Mouse (Mus musculus) kidney, postnatal 0 days (tissue): ENCODE data around the gene Uck2. TPM values are rescaled to one million over a fixed set of nuclear protein-coding genes. Genes with fewer than 3 reads are reported as not detected.

Experiments
- ATAC-seq: fragments of 200-750 bp; cut with Nextera tagmentation; replicated peaks from 2 replicates; pipeline ENCODE4 v1.8.0; 2017; ENCODE audit warnings: low read depth, moderate number of reproducible peaks, moderate TSS enrichment, moderate library complexity; ENCODE audit not compliant: low FRiP score
- DNase-seq: peaks from one replicate; pipeline ENCODE4 v3.0.0-alpha.2; 2016; ENCODE audit warnings: low spot score
- H3K27ac ChIP-seq: fragments of 300-500 bp; sonication (generic); 2 replicates; pipeline ENCODE4 v1.5.1; 2014; ENCODE audit warnings: mild to moderate bottlenecking
- H3K27me3 ChIP-seq: fragments of 300-500 bp; sonication (generic); 2 replicates; pipeline ENCODE4 v1.6.1; 2014; ENCODE audit warnings: low read length, mixed read lengths; ENCODE audit not compliant: insufficient read depth
- H3K36me3 ChIP-seq: fragments of 300-500 bp; sonication (generic); 2 replicates; pipeline ENCODE4 v1.6.1; 2014; ENCODE audit warnings: low read length, mixed read lengths; ENCODE audit not compliant: insufficient read depth
- H3K4me1 ChIP-seq: fragments of 300-500 bp; sonication (generic); replicated peaks from 2 replicates; pipeline ENCODE4 v1.6.1; 2014; ENCODE audit warnings: antibody characterized with exemption, low read length, mixed read lengths; ENCODE audit not compliant: insufficient read depth
- H3K4me2 ChIP-seq: fragments of 300-500 bp; sonication (generic); 2 replicates; pipeline ENCODE4 v1.6.1; 2014; ENCODE audit warnings: mild to moderate bottlenecking, low read length, moderate library complexity, mixed read lengths
- H3K4me3 ChIP-seq: fragments of 300-500 bp; sonication (generic); replicated peaks from 2 replicates; pipeline ENCODE4 v1.5.1; 2014; ENCODE audit warnings: low read depth, low read length
- H3K9ac ChIP-seq: fragments of 300-500 bp; sonication (generic); 2 replicates; pipeline ENCODE4 v1.6.1; 2014; ENCODE audit warnings: low read depth, low read length
- H3K9me3 ChIP-seq: fragments of 300-500 bp; sonication (generic); replicated peaks from 2 replicates; pipeline ENCODE4 v1.6.1; 2016; ENCODE audit warnings: low read length, inconsistent platforms, mixed read lengths
- CTCF ChIP-seq: IDR thresholded peaks from 2 replicates; pipeline ENCODE4 v1.5.1; 2016; ENCODE audit warnings: antibody characterized with exemption, low read depth, mild to moderate bottlenecking, moderate library complexity
- WGBS: fragments of 180-500 bp; shearing (Covaris S2); extraction: QIAGEN DNeasy Blood & Tissue Kit; methylation state at CpG from one replicate; pipeline ENCODE4 v1.1.7; 2014; 5-methylcytosine and 5-hydroxymethylcytosine counted together
- polyA plus RNA-seq: library from polyadenylated mRNA; unstranded; fragments of >200 nt; fragmentation: Nextera tagmentation; extraction: Ambion mirVana; gene quantifications from 2 replicates; pipeline ENCODE4 v1.2.1, GENCODE M21; 2015

Gene Uck2
- polyA plus RNA-seq, 1 experiment from 2014 or later: 51.0 TPM

DNA sequence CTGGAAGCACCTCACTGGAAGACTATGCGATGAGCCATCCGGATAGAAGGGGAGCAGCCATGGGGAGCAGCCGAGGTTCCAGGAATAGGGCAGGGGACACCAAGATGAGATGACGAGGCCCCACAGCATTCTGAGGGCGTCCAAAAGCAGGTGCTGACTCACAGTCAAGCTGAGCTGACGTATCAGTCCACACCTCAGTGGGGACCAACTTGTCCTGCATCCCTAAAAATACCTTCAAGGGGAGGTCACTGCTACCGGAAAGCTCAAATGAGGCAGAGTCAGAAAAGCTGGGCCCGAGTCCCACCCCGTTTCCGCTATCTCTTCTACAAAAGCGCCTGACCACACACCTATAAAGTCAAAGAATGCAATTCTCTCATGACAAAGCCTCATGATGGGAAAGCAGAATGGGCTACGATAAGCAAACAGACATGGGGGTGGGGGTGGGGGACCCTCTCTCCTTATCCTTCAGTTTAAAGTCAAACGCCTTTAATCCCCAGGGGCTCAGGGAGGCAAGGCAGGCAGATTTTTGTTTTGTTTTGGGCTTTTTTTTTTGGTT lies 5.9 kb downstream of the Uck2 start:
- no peak overlapping the region for H3K4me3 ChIP-seq
- 81% methylated on average over 13 of the region's 13 CpGs for WGBS
- H3K36me3 ChIP-seq: no peaks in the 10 kb centered on the region
- no peaks in the 10 kb centered on the region for H3K9me3 ChIP-seq
- no peaks in the 10 kb centered on the region for H3K27me3 ChIP-seq
- ATAC-seq: no peak
- no peak overlapping the region for H3K4me2 ChIP-seq
- DNase-seq: no peak
- H3K9ac ChIP-seq: no peak overlapping the region
- no peaks in the 10 kb centered on the region for H3K4me1 ChIP-seq
- no peak for TF ChIP-seq CTCF
- no peak overlapping the region for H3K27ac ChIP-seq

DNA sequence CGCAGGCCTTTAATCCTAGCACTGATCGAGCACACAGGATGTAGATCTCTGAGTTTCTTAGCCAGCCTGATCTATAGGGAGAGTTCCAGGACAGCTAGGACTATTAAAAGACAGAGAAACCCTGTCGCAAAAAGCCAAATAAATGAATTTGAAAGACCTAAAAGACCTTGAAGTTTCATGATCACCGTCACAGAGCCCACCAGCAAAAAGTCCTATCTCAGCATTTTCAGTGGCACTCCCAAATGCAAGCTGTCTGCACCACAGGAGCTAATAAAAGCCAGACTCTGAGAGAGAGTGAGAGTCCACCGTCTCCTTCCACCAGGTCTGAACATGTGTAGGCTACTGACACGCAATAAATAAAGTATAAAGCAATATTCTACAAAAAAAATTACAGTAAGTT lies 6.7 kb downstream of the Uck2 start:
- no peak for DNase-seq
- 65% methylated on average over 6 of the region's 6 CpGs for WGBS

DNA sequence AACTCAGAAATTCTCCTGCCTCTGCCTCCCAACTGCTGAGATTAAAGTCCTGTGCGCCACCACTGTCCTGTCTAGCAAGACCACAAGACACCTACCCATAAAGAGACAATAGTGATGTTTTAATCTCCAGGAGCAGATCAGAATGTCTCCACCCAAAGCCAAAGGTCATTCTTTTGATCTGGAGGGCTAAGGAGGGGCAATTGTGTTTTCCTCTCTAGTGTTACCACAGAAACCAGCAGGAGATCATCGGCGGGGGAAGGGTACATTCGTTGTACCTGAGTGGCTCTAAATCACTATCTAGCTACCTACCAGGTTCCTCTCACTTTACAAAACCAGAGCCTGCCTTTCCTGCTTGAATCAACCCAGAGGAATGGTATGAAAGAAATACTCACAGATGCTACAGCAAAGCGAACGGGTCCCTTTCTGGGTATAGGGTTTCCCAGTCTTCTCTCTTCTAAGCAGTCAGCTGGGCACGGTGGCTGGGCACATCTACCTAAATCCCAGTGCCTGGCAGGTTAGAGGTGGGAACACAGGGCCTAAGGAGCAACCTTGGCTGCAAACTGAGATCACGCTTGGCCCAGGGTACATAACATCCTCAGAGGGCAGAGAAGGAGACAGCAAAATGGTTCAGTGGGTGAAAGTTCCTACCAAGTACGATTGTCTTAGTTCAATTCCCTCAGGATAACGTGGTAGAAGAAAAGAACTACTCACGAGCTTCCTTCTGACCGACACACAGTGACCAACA lies 10.3 kb downstream of the Uck2 start:
- ATAC-seq (no peak), DNase-seq (no peak)
- no peak overlapping the region for H3K9ac ChIP-seq
- H3K9me3 ChIP-seq: no peaks in the 10 kb centered on the region
- H3K27me3 ChIP-seq: no peaks in the 10 kb centered on the region
- WGBS: 80% methylated on average over 12 of the region's 12 CpGs
- no peak overlapping the region for H3K4me3 ChIP-seq
- H3K36me3 ChIP-seq: no peaks in the 10 kb centered on the region
- H3K4me1 ChIP-seq: peaks cover 14% of the 10 kb centered on the region
- TF ChIP-seq CTCF: no peak
- H3K27ac ChIP-seq: no peak overlapping the region
- no peak overlapping the region for H3K4me2 ChIP-seq

More for the DNA sequence above, 6.7 kb downstream of the Uck2 start:
- Histone ChIP-seq H3K4me2 (no peak overlapping the region), H3K4me1 (no peaks in the 10 kb centered on the region), H3K27me3 (no peaks in the 10 kb centered on the region), H3K27ac (no peak overlapping the region), H3K9ac (no peak overlapping the region), H3K36me3 (no peaks in the 10 kb centered on the region), H3K9me3 (no peaks in the 10 kb centered on the region), H3K4me3 (no peak overlapping the region)
- no peak for ATAC-seq
- no peak for TF ChIP-seq CTCF

DNA sequence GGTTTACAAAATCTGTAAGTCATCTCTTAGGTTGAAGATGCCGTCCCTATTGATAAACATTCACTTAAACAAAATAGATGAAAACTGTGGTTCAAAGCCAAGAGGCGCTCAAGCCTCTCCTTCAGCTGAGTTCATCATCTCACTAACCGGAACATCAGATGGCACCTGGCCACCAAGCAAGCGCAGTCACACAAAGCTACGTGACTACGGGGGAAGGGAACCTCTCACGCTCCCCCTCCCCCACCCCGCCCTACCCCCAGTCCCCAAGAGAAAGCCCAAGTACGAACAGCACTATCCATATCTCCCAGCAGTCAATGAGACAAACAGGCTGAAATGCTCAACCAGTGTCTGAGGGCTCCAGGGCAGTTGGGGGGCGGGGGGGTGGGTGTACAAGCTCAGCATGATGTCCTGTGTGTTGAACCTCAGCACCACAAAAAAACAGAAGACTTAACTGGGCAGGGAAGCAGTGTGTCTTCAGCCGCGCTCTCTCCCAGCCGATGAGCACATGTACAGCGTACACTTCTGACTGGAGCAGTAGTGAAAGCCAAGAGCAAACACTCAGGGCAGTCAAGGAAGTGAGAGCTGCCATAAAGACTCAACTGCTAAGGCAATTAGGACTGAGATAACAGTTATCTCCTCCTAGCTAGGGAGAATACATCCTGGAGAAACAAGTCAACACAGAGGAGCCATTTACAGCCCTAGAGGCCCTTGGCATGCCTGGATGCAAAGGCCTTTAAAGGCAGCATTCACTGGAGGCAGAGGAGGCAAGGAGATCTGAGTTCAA lies 11.5 kb downstream of the Uck2 start:
- no peak for DNase-seq
- Histone ChIP-seq H3K4me2 (no peak overlapping the region), H3K27ac (no peak overlapping the region), H3K9ac (no peak overlapping the region), H3K9me3 (no peaks in the 10 kb centered on the region), H3K4me3 (no peak overlapping the region), H3K27me3 (no peaks in the 10 kb centered on the region), H3K36me3 (no peaks in the 10 kb centered on the region), H3K4me1 (peaks cover 19% of the 10 kb centered on the region)
- no peak for TF ChIP-seq CTCF
- no peak for ATAC-seq
- 67% methylated on average over 14 of the region's 14 CpGs for WGBS

DNA sequence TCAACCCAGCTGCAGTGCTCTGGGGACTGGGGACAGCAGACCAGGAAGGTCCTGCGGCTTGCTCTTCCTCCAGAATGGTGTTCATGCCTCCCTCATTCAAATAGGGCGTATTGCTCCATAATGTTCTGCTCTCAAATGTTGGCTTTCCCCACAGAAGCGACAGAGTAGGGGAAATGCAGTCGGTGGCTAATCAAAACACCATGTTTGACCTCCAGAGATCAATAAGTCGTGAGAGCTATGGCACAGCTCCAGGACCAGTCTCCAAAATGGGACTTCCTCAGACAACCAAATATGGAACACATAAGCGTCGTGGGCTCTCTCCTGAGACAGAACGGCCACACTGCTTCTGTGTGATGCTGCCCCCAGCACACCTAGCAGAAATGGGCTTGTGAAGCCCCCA lies 13.3 kb downstream of the Uck2 start:
- 42% methylated on average over 8 of the region's 8 CpGs for WGBS
- H3K36me3 ChIP-seq: no peaks in the 10 kb centered on the region
- H3K4me3 ChIP-seq: no peak overlapping the region
- no peak overlapping the region for H3K4me2 ChIP-seq
- H3K9ac ChIP-seq: no peak overlapping the region
- DNase-seq: no peak
- H3K9me3 ChIP-seq: no peaks in the 10 kb centered on the region
- no peak for ATAC-seq
- TF ChIP-seq CTCF: no peak
- H3K4me1 ChIP-seq: peaks cover 19% of the 10 kb centered on the region
- no peak overlapping the region for H3K27ac ChIP-seq
- no peaks in the 10 kb centered on the region for H3K27me3 ChIP-seq

DNA sequence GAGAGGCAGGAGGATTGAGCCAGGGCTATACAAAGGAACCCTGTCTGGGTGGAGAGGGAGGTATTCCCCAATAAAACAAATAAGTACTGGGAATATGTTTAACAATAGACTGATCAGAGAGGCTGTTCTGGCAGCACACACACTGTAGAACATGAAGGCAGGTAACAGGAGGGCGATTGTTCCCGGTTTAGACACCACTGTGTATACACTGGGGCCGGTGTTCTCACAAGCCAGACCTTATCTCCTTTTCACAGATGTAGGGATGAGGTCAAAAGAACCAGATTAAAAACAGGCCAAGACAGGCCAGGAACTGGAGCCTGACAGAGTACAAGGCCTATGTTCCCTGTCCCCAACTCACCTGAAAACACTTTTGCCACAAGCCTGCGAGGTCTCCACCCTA lies 13.8 kb downstream of the Uck2 start:
- TF ChIP-seq CTCF: no peak
- no peak for ATAC-seq
- no peak for DNase-seq

More for the DNA sequence above, 13.8 kb downstream of the Uck2 start:
- 44% methylated on average over 4 of the region's 4 CpGs for WGBS
- Histone ChIP-seq H3K4me2 (no peak overlapping the region), H3K9me3 (no peaks in the 10 kb centered on the region), H3K4me1 (peaks cover 19% of the 10 kb centered on the region), H3K9ac (no peak overlapping the region), H3K27ac (no peak overlapping the region), H3K27me3 (no peaks in the 10 kb centered on the region), H3K4me3 (no peak overlapping the region), H3K36me3 (no peaks in the 10 kb centered on the region)
